In the genomic region with DNA sequence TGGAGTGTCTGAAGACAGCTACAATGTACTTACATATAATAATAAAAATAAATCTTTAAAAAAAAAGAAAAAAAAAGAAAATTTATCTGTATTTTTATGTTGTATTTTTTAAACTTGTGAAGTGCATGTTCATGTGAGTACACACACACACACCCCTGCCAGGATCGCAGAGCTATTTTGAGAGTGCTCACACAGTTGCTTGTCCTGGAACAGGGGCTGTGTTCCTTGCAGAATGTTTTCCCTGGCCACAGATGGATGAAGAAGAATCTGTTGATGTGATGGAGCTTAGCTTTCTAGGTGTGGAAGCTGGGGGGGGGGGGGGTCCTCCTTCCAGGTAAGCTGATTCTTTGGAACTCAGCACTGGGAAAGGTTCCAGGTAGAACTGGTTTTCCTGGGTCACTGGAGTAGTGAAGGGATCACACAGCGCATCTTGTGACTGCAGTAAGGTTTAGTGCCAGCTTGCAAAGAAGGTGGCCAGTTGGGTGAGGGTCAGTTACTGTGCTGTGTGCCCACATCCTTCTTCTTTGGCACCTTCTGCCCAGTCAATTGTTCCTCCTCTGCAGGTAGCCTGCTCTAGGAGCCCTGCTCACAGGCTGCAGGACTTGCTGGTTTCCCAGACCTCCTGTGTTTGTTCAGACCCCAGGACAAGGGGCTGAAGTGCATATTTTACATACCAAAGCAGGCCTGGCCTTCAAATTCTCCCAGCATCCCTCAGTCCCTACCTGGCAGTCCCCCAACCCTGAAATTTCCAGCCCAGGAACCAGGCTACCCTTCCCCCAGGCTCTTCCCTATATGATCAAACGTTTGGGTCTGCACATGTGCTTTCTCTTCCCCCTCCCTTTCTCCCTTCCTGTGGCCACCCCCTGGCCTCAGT, we compare ENCODE assay signal across 10 mouse cellular contexts. TPM values are rescaled to one million over a fixed set of nuclear protein-coding genes. Genes with fewer than 3 reads are reported as not detected.
DNase-seq lines count a peak whose midpoint lies in the region; ATAC-seq and TF ChIP-seq lines count a peak whose summit lies in the region.
"Had no signal": no experiment of that assay in that cellular context is flagged by ENCODE, and none has a peak within 500 bp of the region (broad histone marks: within the 10 kb centered on the region; RNA-seq: fewer than 3 reads in every experiment).

No protein-coding gene starts in this region.

- H3K27ac ChIP-seq in left cerebral cortex, adult 2 months, result no peak overlapping the region
- H3K27ac ChIP-seq in heart, postnatal 0 days (ENCODE audit: low read depth), result peak overlapping the region; percentile 66; the same call in 1 of the 2 replicates
- H3K27ac ChIP-seq in kidney, embryonic 15.5 days, result peak overlapping the region; percentile 78
- 0 out of 2 replicates have a peak overlapping the region, but pooled peaks have one; percentile 12 for H3K27ac ChIP-seq in olfactory bulb, adult 2 months (ENCODE audit: insufficient read depth, low read depth, low read length)

- peaks cover 31% of the 10 kb centered on the region for H3K4me1 ChIP-seq in heart, postnatal 0 days (ENCODE audit: control insufficient read depth, insufficient read depth)
- H3K4me1 ChIP-seq in kidney, embryonic 15.5 days, result peaks cover 47% of the 10 kb centered on the region
- H3K4me1 ChIP-seq in olfactory bulb, adult 2 months (ENCODE audit: control insufficient read depth, insufficient read depth, low read length), result peaks cover 24% of the 10 kb centered on the region

- no peaks in the 10 kb centered on the region for H3K36me3 ChIP-seq in heart, postnatal 0 days (replicated peaks; ENCODE audit: control insufficient read depth, insufficient read depth, low read length)
- H3K36me3 ChIP-seq in kidney, embryonic 15.5 days, result 0 out of 2 replicates have a peak, but pooled peaks cover 11% of the 10 kb centered on the region

- TF ChIP-seq EP300 in heart, postnatal 0 days (IDR thresholded peaks at IDR 0.05; ENCODE audit: low read depth), result no peak

- TF ChIP-seq CTCF in left cerebral cortex, adult 2 months (IDR thresholded peaks at IDR 0.05), result peak; percentile 16
- no peak for TF ChIP-seq CTCF in heart, postnatal 0 days (IDR thresholded peaks at IDR 0.05; ENCODE audit: low read depth)
- TF ChIP-seq CTCF in olfactory bulb, adult 2 months (IDR thresholded peaks at IDR 0.05; ENCODE audit: insufficient read depth, low read depth, low read length), result no peak

- WGBS in heart, postnatal 0 days, result 44% methylated on average over 3 of the region's 3 CpGs
- WGBS in kidney, embryonic 15.5 days, result 64% methylated on average over 3 of the region's 3 CpGs
- WGBS in olfactory bulb, adult 2 months, result 53% methylated on average over 3 of the region's 3 CpGs

- H3K9me3 ChIP-seq in heart, postnatal 0 days (replicated peaks; ENCODE audit: control insufficient read depth, low read length), result no peaks in the 10 kb centered on the region
- no peaks in the 10 kb centered on the region for H3K9me3 ChIP-seq in kidney, embryonic 15.5 days (replicated peaks)

- H3K4me3 ChIP-seq in left cerebral cortex, adult 2 months, result no peak overlapping the region
- H3K4me3 ChIP-seq in heart, postnatal 0 days (ENCODE audit: low read depth, low read length), result no peak overlapping the region
- no peak overlapping the region for H3K4me3 ChIP-seq in kidney, embryonic 15.5 days (replicated peaks)
- no peak overlapping the region for H3K4me3 ChIP-seq in olfactory bulb, adult 2 months (ENCODE audit: insufficient read depth, low read depth, low read length)

- H3K9ac ChIP-seq in heart, postnatal 0 days (replicated peaks; ENCODE audit: low read depth, low read length), result no peak overlapping the region
- H3K9ac ChIP-seq in kidney, embryonic 15.5 days, result no peak overlapping the region
- H3K9ac ChIP-seq: liver, postnatal 0 days had no signal

- ATAC-seq in heart, postnatal 0 days (ENCODE audit: insufficient read depth, low read depth), result peak; percentile 12; the same call in 1 of the 2 replicates
- ATAC-seq in kidney, embryonic 15.5 days (replicated peaks; ENCODE audit: low FRiP score), result peak; percentile 42
- ATAC-seq: liver, postnatal 0 days had no signal

- TF ChIP-seq POLR2A in olfactory bulb, adult 2 months (IDR thresholded peaks at IDR 0.05; ENCODE audit: insufficient read depth, low read depth, low read length), result no peak

- no peak overlapping the region for H3K4me2 ChIP-seq in heart, postnatal 0 days (ENCODE audit: low read depth, low read length)
- no peak overlapping the region for H3K4me2 ChIP-seq in kidney, embryonic 15.5 days

- intact Hi-C loops in left cerebral cortex, adult 2 months (cut with DNase I), result no loop called here
- intact Hi-C loops in left cerebral cortex, postnatal 10 days (cut with DNase I), result no loop called here

- no peaks in the 10 kb centered on the region for H3K27me3 ChIP-seq in heart, postnatal 0 days (ENCODE audit: control insufficient read depth, insufficient read depth, low read length)
- H3K27me3 ChIP-seq in kidney, embryonic 15.5 days, result no peaks in the 10 kb centered on the region

- no peak for DNase-seq in left cerebral cortex, adult 2 months (ENCODE audit: extremely low spot score in 1 of 2, low spot score in 2 of 2)
- DNase-seq in left cerebral cortex, postnatal 10 days (ENCODE audit: extremely low spot score in 1 of 2, low spot score in 2 of 2), result no peak
- DNase-seq in heart, postnatal 0 days (ENCODE audit: low spot score), result no peak
- DNase-seq in c-Kit-positive CD71-positive TER-119-positive erythroid progenitor cells, embryonic 14.5 days (ENCODE audit: low spot score), result no peak
- no peak for DNase-seq in layer of hippocampus, postnatal 36 days
- DNase-seq in thymus, adult 18-20 months, result no peak
- DNase-seq: liver, postnatal 0 days had no signal

RNA-seq across cellular contexts. Expression of a gene that starts 52.6 kb away (rescaled TPM):
- 10 to 100 TPM; 44.4 to 49.0 TPM for total RNA-seq in left cerebral cortex, adult 2 months (2021)
- total RNA-seq in left cerebral cortex, postnatal 10 days (2021), result 10 to 100 TPM; 52.1 to 54.9 TPM
- not detected in 2 replicates for total RNA-seq in heart, postnatal 0 days (2014; rRNA removed; ENCODE audit: low replicate concordance)
- not detected in 2 replicates for polyA plus RNA-seq in heart, postnatal 0 days (2015; fragmentation: Nextera tagmentation; extraction: Ambion mirVana)
- 0.28 and 0.30 TPM in 2 replicates for polyA plus RNA-seq in kidney, embryonic 15.5 days (2015; fragmentation: Nextera tagmentation; extraction: Ambion mirVana)
- not detected in 2 replicates for polyA plus RNA-seq in olfactory bulb, adult 2 months (2012; ENCODE audit: insufficient read depth, insufficient read length, low replicate concordance, missing spikeins)
- total RNA-seq in layer of hippocampus, postnatal 36 days (2021), result 10 to 100 TPM; 35.0 to 36.2 TPM
- total RNA-seq: heart, postnatal 14 days had no signal
- polyA plus RNA-seq: liver, postnatal 0 days had no signal

Comparison
In these comparisons a context has a peak if more than half of its experiments do, and no peak if none do; other contexts are left out.
1. RNA of a gene that starts 52.6 kb away (total RNA-seq): 52.1 to 54.9 TPM in left cerebral cortex, postnatal 10 days, 44.4 to 49.0 TPM in left cerebral cortex, adult 2 months and 35.0 to 36.2 TPM in layer of hippocampus, postnatal 36 days; not detected in heart, postnatal 0 days; every median in the first group is over 10 times any median in the second.